Mouse (Mus musculus): ENCODE results near the gene Cenpp. TPM values are rescaled to one million over a fixed set of nuclear protein-coding genes. Genes with fewer than 3 reads are reported as not detected.

Cenpp gene
- polyA plus RNA-seq, 1 experiment from 2014 or later: 28.3 TPM

GRCm38 (mm10) chr13:49426736-49427135 is 225.8 kb downstream of the Cenpp start:
- H3K9ac ChIP-seq (ENCODE audit: low read length): no peak overlapping the region
- no peaks in the 10 kb centered on the region for H3K9me3 ChIP-seq (ENCODE audit: control insufficient read depth, low read length)
- H3K27me3 ChIP-seq (replicated peaks; ENCODE audit: control insufficient read depth, insufficient read depth, low read length): no peaks in the 10 kb centered on the region
- H3K4me1 ChIP-seq (replicated peaks; ENCODE audit: control insufficient read depth, insufficient read depth, low read length): peaks cover 9% of the 10 kb centered on the region; the same call in 1 of the 2 replicates
- no peak overlapping the region for H3K4me3 ChIP-seq (ENCODE audit: low read depth, low read length)
- no peak for DNase-seq (ENCODE audit: low spot score)
- H3K4me2 ChIP-seq (ENCODE audit: low read length): no peak overlapping the region
- 90% methylated on average over 3 of the region's 3 CpGs for WGBS
- no peak overlapping the region for H3K27ac ChIP-seq (ENCODE audit: low read depth)
- ATAC-seq (replicated peaks; ENCODE audit: low FRiP score, low TSS enrichment, low read depth): no peak
- H3K36me3 ChIP-seq (ENCODE audit: control insufficient read depth, insufficient read depth, low read length): no peaks in the 10 kb centered on the region

- Histone ChIP-seq H3K4me1 (replicated peaks; ENCODE audit: control insufficient read depth, insufficient read depth, low read length) (peaks cover 9% of the 10 kb centered on the region; the same call in 1 of the 2 replicates), H3K36me3 (ENCODE audit: control insufficient read depth, insufficient read depth, low read length) (no peaks in the 10 kb centered on the region), H3K9me3 (ENCODE audit: control insufficient read depth, low read length) (no peaks in the 10 kb centered on the region), H3K4me2 (ENCODE audit: low read length) (peak overlapping the region; percentile 68), H3K9ac (ENCODE audit: low read length) (peak overlapping the region; percentile 70), H3K27me3 (replicated peaks; ENCODE audit: control insufficient read depth, insufficient read depth, low read length) (no peaks in the 10 kb centered on the region), H3K27ac (ENCODE audit: low read depth) (no peak overlapping the region), H3K4me3 (ENCODE audit: low read depth, low read length) (peak overlapping the region; percentile 88)
- no peak for DNase-seq (ENCODE audit: low spot score)
- 21% methylated on average over 4 of the region's 4 CpGs for whole genome bisulfite sequencing
- ATAC-seq (replicated peaks; ENCODE audit: low FRiP score, low TSS enrichment, low read depth): no peak
These were observed 230.6 kb downstream of the Cenpp start for GRCm38 (mm10) chr13:49421959-49422358.

GRCm38 (mm10) chr13:49421606-49421917 is 231.0 kb downstream of the Cenpp start:
- H3K27me3 ChIP-seq (replicated peaks; ENCODE audit: control insufficient read depth, insufficient read depth, low read length): no peaks in the 10 kb centered on the region
- H3K27ac ChIP-seq (ENCODE audit: low read depth): peak overlapping the region; percentile 57
- H3K9me3 ChIP-seq (ENCODE audit: control insufficient read depth, low read length): no peaks in the 10 kb centered on the region
- H3K4me1 ChIP-seq (replicated peaks; ENCODE audit: control insufficient read depth, insufficient read depth, low read length): peaks cover 9% of the 10 kb centered on the region; the same call in 1 of the 2 replicates
- H3K4me3 ChIP-seq (ENCODE audit: low read depth, low read length): peak overlapping the region; percentile 88
- DNase-seq (ENCODE audit: low spot score) (no peak), ATAC-seq (replicated peaks; ENCODE audit: low FRiP score, low TSS enrichment, low read depth) (no peak; the same call in 1 of the 2 replicates)
- no peaks in the 10 kb centered on the region for H3K36me3 ChIP-seq (ENCODE audit: control insufficient read depth, insufficient read depth, low read length)
- H3K9ac ChIP-seq (ENCODE audit: low read length): peak overlapping the region; percentile 70
- H3K4me2 ChIP-seq (ENCODE audit: low read length): peak overlapping the region; percentile 68
- WGBS: under 1% methylated on average over 15 of the region's 15 CpGs

- Histone ChIP-seq H3K4me3 (ENCODE audit: low read depth, low read length) (peak within 1 kb of the TSS; percentile 88), H3K36me3 (ENCODE audit: control insufficient read depth, insufficient read depth, low read length) (no peaks in the 10 kb centered on the region), H3K27me3 (replicated peaks; ENCODE audit: control insufficient read depth, insufficient read depth, low read length) (no peaks in the 10 kb centered on the region), H3K27ac (ENCODE audit: low read depth) (peak within 1 kb of the TSS; percentile 68), H3K9ac (ENCODE audit: low read length) (peak within 1 kb of the TSS; percentile 72), H3K4me1 (replicated peaks; ENCODE audit: control insufficient read depth, insufficient read depth, low read length) (peaks cover 9% of the 10 kb centered on the region; the same call in 1 of the 2 replicates), H3K9me3 (ENCODE audit: control insufficient read depth, low read length) (no peaks in the 10 kb centered on the region), H3K4me2 (ENCODE audit: low read length) (peak within 1 kb of the TSS; percentile 72)
- under 1% methylated on average over 57 of the region's 69 CpGs for WGBS
- peak; percentile 98 for ATAC-seq (replicated peaks; ENCODE audit: low FRiP score, low TSS enrichment, low read depth)
- peak; percentile 97 for DNase-seq (ENCODE audit: low spot score)
These were observed 231.6 kb downstream of the Cenpp start, which contains the start of gene Ippk for GRCm38 (mm10) chr13:49420754-49421605. Ippk (plus strand) TSS chr13:49421249.

Other genes with a start within 250 kb of the Cenpp start
- 18.5 and 18.7 TPM in 2 replicates for gene Ippk, start 231.5 kb downstream of the Cenpp start, polyA plus RNA-seq (2014; fragmentation: Nextera tagmentation; extraction: Ambion mirVana)
- gene Tes3-ps, start 159.5 kb downstream of the Cenpp start, polyA plus RNA-seq (2014; fragmentation: Nextera tagmentation; extraction: Ambion mirVana): 0.55 and 1.0 TPM in 2 replicates
- 0.38 and 0.95 TPM in 2 replicates for gene Ecm2, start 148.0 kb downstream of the Cenpp start, polyA plus RNA-seq (2014; fragmentation: Nextera tagmentation; extraction: Ambion mirVana)
- gene Aspn, start 108.3 kb downstream of the Cenpp start, polyA plus RNA-seq (2014; fragmentation: Nextera tagmentation; extraction: Ambion mirVana): 17.2 and 17.7 TPM in 2 replicates
- gene Omd, start 70.3 kb downstream of the Cenpp start, polyA plus RNA-seq (2014; fragmentation: Nextera tagmentation; extraction: Ambion mirVana): 0.45 and 0.66 TPM in 2 replicates
- 56.9 and 64.8 TPM in 2 replicates for gene Ogn, start 44.7 kb downstream of the Cenpp start, polyA plus RNA-seq (2014; fragmentation: Nextera tagmentation; extraction: Ambion mirVana)
- 15.4 and 16.1 TPM in 2 replicates for gene Nol8, start 293 bp upstream of the Cenpp start, polyA plus RNA-seq (2014; fragmentation: Nextera tagmentation; extraction: Ambion mirVana)
- 96.1 and 101 TPM in 2 replicates for gene Iars, start 29.3 kb upstream of the Cenpp start, polyA plus RNA-seq (2014; fragmentation: Nextera tagmentation; extraction: Ambion mirVana)
- gene Gm30302, start 146.2 kb upstream of the Cenpp start, polyA plus RNA-seq (2014; fragmentation: Nextera tagmentation; extraction: Ambion mirVana): not detected in 2 replicates

All from intestine, embryonic 14.5 days (tissue).